Comparison of ENCODE assay signal across 9 mouse cellular contexts in the genomic region with DNA sequence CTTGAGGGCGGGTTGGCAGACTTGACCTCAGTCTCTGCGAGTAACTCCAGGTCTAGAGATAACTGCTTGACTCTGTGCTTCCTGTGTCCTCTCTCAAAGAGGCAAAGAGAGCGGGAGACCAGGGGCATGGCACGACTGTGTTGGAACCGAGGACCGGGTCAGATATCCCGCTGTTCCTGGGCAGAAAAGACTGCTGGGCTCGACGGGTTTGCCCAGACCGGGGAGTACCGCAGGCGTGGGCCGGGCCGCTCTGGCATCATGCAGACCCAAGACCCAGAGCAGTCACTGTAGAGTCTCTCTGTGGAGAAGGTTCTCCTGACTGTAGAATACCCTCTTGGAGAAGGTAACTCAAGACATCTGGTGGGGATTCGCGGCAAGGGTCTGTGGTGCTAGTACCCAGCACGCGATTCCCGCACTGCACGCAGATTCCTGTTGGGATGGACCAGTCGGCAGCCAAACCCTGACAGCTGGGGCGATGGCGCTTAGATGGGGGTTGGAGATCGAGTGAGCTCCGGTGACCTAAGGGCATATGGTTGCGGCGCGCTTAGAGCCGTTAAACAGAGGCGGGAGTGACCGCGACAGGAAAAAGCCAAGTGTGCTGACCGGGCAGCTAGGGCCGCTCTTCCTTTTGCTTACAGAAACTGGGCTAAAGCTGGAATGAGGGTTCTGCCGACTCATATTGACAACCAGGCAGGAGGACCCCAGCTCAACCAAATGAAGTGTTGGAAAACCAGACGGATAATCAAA. TPM values are rescaled to one million over a fixed set of nuclear protein-coding genes. Genes with fewer than 3 reads are reported as not detected.
A peak's percentile ranks its signal among the peaks of the same experiment; 100 is the strongest.
DNase-seq lines count a peak whose midpoint lies in the region; ATAC-seq lines count a peak whose summit lies in the region.
"Had no signal": no experiment of that assay in that cellular context is flagged by ENCODE, and none has a peak within 500 bp of the region (broad histone marks: within the 10 kb centered on the region; RNA-seq: fewer than 3 reads in every experiment).

No protein-coding gene starts in this region.

- intact Hi-C loops in heart, postnatal 14 days (cut with DNase I), result no loop called here

- H3K27me3 ChIP-seq in heart, embryonic 11.5 days (ENCODE audit: control insufficient read depth, insufficient read depth, low read length), result peaks cover 97% of the 10 kb centered on the region
- H3K27me3 ChIP-seq in limb, embryonic 13.5 days, result peaks cover 100% of the 10 kb centered on the region

- H3K36me3 ChIP-seq in heart, embryonic 11.5 days (ENCODE audit: control insufficient read depth, insufficient read depth, low read length), result no peaks in the 10 kb centered on the region
- no peaks in the 10 kb centered on the region for H3K36me3 ChIP-seq in limb, embryonic 13.5 days

- H3K9ac ChIP-seq in heart, embryonic 11.5 days (ENCODE audit: low read depth, low read length), result no peak overlapping the region
- H3K9ac ChIP-seq in limb, embryonic 13.5 days, result no peak overlapping the region; the same call in 1 of the 2 replicates

- peaks cover 3% of the 10 kb centered on the region; the same call in 1 of the 2 replicates for H3K4me1 ChIP-seq in heart, embryonic 11.5 days (ENCODE audit: control insufficient read depth, insufficient read depth, low read length)
- H3K4me1 ChIP-seq in limb, embryonic 13.5 days, result peaks cover 39% of the 10 kb centered on the region

- H3K9me3 ChIP-seq in heart, embryonic 11.5 days (replicated peaks; ENCODE audit: control insufficient read depth, low read length), result no peaks in the 10 kb centered on the region
- H3K9me3 ChIP-seq in limb, embryonic 13.5 days, result no peaks in the 10 kb centered on the region

- DNase-seq in heart, postnatal 14 days, result no peak
- DNase-seq in urinary bladder, postnatal 25 days (ENCODE audit: low spot score), result peak; percentile 4
- DNase-seq in urinary bladder, postnatal 10 days (ENCODE audit: low spot score), result no peak
- no peak for DNase-seq in layer of hippocampus, postnatal 36 days
- no peak for DNase-seq in right cerebral cortex, postnatal 25 days
- no peak for DNase-seq in urinary bladder, postnatal 14 days (ENCODE audit: low spot score)

- H3K27ac ChIP-seq in heart, embryonic 11.5 days (ENCODE audit: low read depth, low read length), result no peak overlapping the region
- H3K27ac ChIP-seq in limb, embryonic 13.5 days, result no peak overlapping the region

- H3K4me3 ChIP-seq in heart, embryonic 11.5 days (ENCODE audit: low read depth, low read length), result peak overlapping the region; percentile 21; the same call in 1 of the 2 replicates
- H3K4me3 ChIP-seq in limb, embryonic 13.5 days, result no peak overlapping the region; the same call in 1 of the 2 replicates

- WGBS in heart, embryonic 11.5 days (ENCODE audit: insufficient replicate concordance), result under 1% methylated on average over 36 of the region's 36 CpGs
- WGBS in limb, embryonic 13.5 days, result under 1% methylated on average over 36 of the region's 36 CpGs

- peak overlapping the region; percentile 38 for H3K4me2 ChIP-seq in heart, embryonic 11.5 days
- peak overlapping the region; percentile 11; the same call in 1 of the 2 replicates for H3K4me2 ChIP-seq in limb, embryonic 13.5 days (replicated peaks)

- peak; percentile 35; the same call in 1 of the 2 replicates for ATAC-seq in heart, embryonic 11.5 days (replicated peaks; ENCODE audit: insufficient number of reproducible peaks, low FRiP score, low TSS enrichment)
- no peak for ATAC-seq in limb, embryonic 13.5 days (ENCODE audit: low FRiP score, low read depth)

RNA-seq across cellular contexts. Expression of a gene that starts 3.7 kb away (rescaled TPM):
- polyA plus RNA-seq in heart, embryonic 11.5 days (2014; fragmentation: Nextera tagmentation; extraction: Ambion mirVana), result not detected in 2 replicates
- total RNA-seq in heart, postnatal 14 days (2021), result not detected
- 0.18 TPM in 1 of 2 replicates, not detected in the other for polyA plus RNA-seq in limb, embryonic 13.5 days (2015; fragmentation: Nextera tagmentation; extraction: Ambion mirVana)
- not detected for total RNA-seq in layer of hippocampus, postnatal 36 days (2021)

RNA-seq across cellular contexts. Expression of a gene that starts 45.5 kb away (rescaled TPM):
- polyA plus RNA-seq in heart, embryonic 11.5 days (2014; fragmentation: Nextera tagmentation; extraction: Ambion mirVana), result not detected in 2 replicates
- not detected for total RNA-seq in heart, postnatal 14 days (2021)
- polyA plus RNA-seq in limb, embryonic 13.5 days (2015; fragmentation: Nextera tagmentation; extraction: Ambion mirVana), result not detected in 2 replicates
- not detected for total RNA-seq in layer of hippocampus, postnatal 36 days (2021)
- total RNA-seq: layer of hippocampus, postnatal 10 days had no signal

RNA-seq across cellular contexts. Expression of a gene that starts 51.8 kb away (rescaled TPM):
- polyA plus RNA-seq in heart, embryonic 11.5 days (2014; fragmentation: Nextera tagmentation; extraction: Ambion mirVana), result not detected in 2 replicates
- not detected for total RNA-seq in heart, postnatal 14 days (2021)
- not detected in 2 replicates for polyA plus RNA-seq in limb, embryonic 13.5 days (2015; fragmentation: Nextera tagmentation; extraction: Ambion mirVana)
- under 1 TPM in 1 of 2 experiments, not detected in 1; 0.35 TPM for total RNA-seq in layer of hippocampus, postnatal 36 days (2021)
